Mouse (Mus musculus) gastrocnemius, postnatal 4 days (tissue): Measurements from ENCODE around the gene Vac14. TPM values are rescaled to one million over a fixed set of nuclear protein-coding genes. Genes with fewer than 3 reads are reported as not detected.

Experiments
- DNase-seq, 2 experiments: peaks; one replicate each; pipeline ENCODE4 v3.0.0; 2021 to 2022; ENCODE audit warnings: low spot score in 2 of 2, mixed read lengths in 2 of 2
- total RNA-seq, 2 experiments: library from RNA; stranded (reverse); gene quantifications; 2 replicates each; pipeline ENCODE4 v1.2.3; 2021

Vac14 gene
- total RNA-seq, 2 experiments from 2014 or later: 20.3 to 21.2 TPM

DNA sequence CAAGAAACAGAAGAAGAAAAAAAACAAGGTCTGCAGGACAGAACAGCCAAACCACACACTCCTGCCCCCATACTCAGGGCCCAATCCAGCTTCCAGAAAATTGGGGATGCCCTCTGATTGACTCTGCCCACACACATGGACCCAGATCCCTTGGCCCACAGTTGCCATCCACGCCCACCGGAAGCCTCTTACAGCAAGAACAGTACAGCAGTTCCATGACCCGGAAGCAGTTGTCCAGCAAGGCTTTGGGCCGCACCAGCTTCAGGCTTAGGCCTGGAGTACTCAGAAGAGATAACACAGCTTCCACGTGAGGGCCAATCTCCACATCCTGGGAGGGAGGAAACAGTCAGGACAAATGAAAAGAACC is 124.0 kb downstream of the Vac14 start:
- DNase-seq: no peak

DNA sequence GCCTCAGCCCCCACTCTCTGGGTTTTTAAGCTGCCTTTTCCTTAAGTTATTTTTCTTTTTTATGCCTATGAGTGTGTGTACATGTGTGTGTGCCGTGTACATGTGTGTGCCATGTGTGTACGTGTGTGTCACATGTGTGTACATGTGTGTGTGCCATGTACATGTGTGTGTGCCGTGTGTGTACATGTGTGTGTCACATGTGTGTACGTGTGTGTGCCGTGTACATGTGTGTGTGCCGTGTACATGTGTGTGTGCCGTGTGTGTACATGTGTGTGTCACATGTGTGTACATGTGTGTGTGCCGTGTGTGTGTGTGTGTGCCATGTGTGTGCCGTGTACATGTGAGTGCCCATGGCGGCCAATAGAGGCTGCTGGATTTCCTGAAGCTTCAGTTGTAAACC is 126.8 kb downstream of the Vac14 start:
- DNase-seq: no peak

DNA sequence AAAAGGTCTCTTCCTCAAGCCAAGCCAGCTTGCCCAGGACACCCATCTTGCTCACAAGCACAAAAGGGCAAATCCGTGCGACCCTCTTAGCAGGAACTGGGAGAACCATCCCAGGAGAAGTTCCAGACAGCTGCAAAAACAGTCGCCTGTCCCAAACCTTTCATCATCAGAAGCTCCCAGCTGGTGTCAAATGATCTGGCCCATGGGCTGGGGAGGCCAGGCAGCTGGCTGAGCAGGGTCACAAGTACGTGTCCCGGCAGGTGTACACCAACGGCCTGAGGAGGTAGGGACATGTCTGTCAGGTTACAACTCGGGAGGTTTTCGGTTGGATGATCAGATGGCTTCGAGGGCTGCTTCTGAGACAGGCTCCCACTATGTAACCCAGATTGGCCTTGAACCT is 128.3 kb downstream of the Vac14 start:
- DNase-seq: no peak

DNA sequence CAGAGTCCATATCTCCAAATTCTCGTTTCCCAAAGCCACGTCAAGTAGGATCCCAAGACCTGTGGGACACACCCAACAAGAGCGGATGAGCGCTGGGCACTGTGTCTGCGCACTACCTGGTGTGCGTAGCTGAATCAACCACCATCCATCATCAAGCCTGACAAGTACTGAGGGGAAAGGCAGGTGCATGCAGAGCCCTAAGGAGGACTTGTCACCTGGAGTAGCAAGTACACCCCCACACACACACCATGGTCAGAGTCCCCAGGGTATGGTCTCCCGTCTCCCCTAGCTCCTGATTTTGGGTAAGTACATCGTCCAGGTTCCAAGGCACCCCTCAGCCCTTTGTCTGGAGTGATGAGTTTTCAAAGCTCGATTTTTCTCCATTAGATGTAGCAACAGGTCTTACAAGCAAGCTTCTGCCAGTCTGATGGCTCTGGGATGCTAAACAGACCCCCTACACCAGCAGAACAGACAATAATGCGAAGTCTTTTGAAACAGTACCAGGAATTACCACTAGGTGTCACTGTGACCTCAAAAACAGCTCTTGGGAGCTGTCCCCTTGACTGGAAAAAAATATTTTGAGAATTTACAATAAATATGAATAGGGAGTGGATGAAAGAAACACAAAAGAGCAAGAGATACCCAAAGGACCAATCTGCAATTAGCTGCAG is 131.2 kb downstream of the Vac14 start:
- DNase-seq: no peak

DNA sequence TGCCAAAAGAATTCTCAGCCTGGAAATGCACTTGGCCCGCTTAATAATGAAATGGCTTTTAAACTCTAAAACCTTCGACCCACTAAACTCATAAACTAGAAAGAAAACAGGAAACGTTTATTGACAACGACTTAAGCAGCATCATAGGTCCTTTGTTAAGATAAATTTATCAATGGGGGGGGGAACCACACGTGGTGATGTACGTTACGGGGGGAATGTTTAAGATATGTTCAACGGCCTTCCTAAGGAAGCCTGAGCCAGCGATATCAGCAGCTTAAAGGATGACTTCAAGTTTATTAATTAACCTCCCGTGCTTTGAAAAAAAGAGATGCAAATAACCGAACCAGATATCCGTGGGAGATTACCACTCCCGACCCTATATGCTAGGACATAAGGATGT is 131.9 kb downstream of the Vac14 start:
- DNase-seq: no peak

DNA sequence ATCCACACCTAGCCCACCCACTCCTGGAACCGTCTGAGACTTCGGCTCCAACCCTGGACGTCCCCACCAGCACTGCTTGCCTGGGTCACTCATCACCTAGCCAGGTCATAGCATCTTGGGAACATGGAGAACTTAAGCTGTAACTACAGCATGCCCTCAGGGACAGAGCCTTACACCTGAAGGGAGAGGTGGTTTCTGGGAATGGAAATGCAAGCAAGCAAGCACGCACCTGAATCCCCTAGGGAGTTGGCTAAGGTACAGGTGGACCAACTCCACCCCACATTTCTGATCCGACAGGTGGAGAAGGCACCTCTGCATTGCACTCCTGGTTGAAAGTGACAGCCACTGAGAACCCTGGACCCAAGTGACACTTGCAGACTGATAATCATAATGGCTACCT is 133.1 kb downstream of the Vac14 start:
- DNase-seq: no peak

DNA sequence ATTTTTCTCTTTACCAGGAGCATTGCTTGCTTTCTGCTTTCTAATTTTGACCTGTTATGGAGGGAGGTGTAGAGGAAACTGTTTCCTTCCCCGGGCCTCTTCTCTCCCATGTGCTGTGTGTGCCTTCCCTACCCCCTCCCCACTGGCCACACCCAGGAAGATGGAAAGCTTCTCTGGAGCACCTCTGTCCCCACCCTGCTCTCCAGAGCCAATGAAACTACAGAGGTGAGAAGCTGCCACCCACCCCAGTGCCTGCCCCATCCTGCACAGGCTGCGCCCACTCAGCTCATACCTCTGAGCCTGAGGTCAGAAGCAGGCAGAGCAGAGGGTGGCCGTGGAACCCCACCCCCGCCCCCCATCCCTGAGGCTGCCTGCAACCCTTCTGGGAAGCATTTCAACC is 136.3 kb downstream of the Vac14 start:
- no peak for DNase-seq

DNA sequence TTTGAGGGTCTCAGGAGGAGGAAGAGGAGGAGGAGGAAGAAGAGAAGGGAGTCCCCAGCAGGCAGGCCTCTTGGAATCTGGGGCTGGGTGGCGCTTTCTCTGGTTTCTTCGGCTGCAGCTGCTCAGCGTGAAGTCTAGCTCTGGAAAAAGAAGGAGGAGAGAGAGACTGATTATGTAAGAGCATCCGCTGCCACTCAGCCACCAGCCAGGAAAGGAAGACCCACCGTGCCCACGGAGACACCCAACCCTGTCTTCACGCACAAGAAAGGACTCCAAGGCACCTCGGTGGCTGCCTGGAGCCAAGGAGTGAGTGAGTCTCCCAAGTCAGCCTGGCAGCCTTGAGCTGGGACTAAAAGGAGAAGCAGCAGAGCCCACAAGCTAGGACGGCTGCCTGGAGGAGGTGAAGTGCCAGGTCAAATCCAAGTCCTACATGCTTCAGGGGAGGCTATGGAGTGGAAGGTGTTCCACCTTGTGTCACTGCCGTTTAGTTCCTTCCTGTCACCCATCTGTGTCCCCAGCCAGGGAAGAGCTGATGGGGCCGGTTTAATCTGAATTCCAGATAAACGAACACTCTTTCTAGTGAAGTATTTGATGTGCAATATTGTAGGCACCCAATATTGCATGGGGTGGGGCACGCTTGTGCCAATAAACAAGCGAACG is 137.3 kb downstream of the Vac14 start:
- no peak for DNase-seq

DNA sequence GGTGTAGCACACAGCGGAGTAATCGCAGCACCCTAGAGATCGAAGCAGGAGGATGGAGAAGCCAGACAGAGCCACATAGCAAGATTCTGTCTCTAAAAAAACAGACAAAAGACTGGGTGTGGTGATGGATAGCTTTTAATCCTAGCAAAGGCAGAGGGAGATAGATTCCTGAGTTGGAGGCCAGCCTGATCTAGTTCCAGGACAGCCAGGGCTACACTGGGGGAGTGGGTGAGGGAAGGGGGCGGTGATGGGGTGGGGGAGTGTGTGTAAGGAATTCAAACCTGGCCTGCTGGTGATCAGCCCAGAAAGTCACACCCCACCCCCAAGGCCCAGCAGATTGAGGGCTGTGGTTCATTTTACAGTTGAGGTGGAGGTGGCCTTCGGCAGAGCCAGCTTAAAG is 137.8 kb downstream of the Vac14 start:
- DNase-seq: no peak

DNA sequence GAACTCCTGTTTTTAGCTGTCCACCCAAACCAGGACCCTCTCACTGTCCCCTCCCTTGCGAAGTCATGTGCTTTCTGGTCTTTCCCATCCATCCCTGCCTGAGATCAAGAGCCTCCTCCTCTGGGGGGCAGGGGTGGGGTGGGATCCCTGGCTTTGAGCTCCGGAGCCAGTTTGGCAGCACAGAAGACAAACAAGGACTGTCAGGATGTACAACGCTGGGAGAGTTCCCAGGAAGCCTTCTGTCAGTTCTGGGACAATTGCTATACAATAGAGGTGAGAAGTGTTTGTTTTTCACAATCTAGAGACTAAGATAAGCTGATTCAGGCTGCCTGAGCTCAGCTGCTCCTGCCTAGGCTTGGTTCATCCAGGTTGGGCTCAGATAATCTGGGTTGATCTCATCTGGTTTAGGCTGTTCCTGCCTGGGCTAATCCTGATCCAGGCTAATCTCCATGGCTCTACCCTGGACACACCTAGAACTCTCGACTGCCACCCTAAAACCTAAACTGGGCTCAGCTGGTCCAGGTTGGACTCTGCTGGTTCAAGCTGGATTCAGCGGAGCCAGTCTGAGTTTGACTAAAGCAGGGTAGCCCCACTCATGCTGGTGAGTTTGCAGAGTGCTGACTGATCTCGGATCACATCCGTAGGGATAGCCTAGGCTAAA is 142.0 kb downstream of the Vac14 start:
- DNase-seq: no peak

DNA sequence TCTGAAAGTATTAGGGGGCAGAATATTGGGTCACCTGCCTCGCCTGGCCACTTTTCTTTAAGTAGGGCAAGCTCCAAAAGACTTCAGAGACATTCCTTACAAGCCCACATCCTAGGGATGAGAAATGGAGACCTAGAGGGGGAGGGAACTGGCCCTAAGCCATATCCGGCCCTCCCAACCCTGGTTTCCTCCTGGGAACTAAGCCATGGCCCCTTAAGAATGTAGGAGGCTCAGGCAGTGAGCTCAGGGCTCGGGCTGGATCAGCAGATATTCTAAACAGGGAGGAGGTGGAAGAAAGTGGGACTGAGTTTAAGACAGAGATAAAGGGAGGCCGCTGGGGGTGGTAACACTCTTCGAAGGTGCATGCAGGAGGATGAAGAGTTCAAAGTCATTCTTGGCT is 142.8 kb downstream of the Vac14 start:
- no peak for DNase-seq

DNA sequence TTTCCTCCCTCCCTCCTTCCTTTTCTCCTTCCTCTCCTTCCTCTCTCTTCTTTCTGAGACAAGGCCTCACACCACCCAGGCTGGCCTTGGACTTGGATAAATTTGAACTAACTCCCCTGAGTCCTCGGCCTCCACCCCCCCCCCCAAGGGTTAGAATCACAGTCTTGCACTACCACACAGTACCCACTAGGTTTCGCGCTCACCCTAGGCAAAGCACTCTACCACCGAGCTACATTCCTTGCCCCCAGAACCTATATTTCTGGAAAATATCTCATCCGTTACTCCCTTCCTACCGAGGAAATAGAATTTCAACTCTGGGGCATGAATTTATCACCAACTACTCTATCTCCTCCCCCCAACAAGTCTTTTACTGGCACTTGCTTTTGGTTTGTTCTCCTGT is 143.6 kb downstream of the Vac14 start:
- no peak for DNase-seq

DNA sequence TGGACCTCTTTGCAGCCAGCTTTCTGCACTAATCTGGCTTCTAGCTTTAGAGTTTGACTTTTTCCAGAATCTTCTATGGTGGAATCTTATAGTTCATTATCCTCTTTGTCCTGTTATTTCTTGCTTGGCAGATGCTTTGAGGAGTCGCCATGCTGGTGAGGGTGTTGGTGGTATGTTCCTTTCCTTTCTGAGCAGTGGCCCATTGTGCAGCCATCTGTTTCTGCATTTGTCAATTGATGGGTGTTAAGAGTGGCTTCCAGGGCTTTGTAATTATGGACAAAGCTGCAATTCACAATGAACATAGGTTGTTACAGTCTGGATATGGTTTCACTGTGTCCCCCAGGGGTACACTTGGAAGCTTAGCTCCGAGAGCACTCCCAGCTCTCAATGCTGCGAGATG is 146.3 kb downstream of the Vac14 start:
- DNase-seq: no peak

DNA sequence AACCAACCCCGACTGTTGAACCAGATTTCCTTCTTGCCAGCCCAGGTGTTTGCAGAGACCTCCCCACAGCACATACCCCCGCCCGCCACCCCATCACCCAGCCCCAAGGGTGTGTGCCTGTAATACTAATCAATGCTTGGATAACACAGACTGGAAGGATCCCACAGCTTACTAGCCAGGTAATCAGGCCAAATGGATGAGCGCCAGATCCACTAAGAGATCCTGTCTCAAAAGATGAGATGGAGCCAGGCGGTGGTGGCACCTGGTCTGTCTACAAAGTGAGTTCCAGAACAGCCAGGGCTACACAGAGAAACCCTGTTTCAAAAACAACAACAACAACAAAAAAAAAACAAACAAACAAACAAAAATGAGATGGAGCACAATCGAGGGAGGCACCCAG is 148.9 kb downstream of the Vac14 start:
- no peak for DNase-seq

Other genes with a start within 250 kb of the Vac14 start
- gene Mtss1l, start 102.9 kb downstream of the Vac14 start, total RNA-seq: 10 to 100 TPM; 73.8 to 79.3 TPM
- gene Il34, start 187.3 kb downstream of the Vac14 start, total RNA-seq: 10 to 100 TPM in 1 of 2 experiments, 1 to 10 TPM in 1; 7.9 to 10.4 TPM
- 10 to 100 TPM; 59.5 to 66.6 TPM for gene Cog4, start 228.0 kb downstream of the Vac14 start, total RNA-seq
- gene Sf3b3, start 228.2 kb downstream of the Vac14 start, total RNA-seq: 10 to 100 TPM; 56.3 to 63.0 TPM